Mouse (Mus musculus) layer of hippocampus, adult 2 months (tissue): ENCODE measurements around the gene Sdf4. TPM values are rescaled to one million over a fixed set of nuclear protein-coding genes. Genes with fewer than 3 reads are reported as not detected.

ENCODE experiments used
- DNase-seq, 2 experiments: peaks; one replicate each; pipeline ENCODE4 v3.0.0; 2022; ENCODE audit warnings: low spot score in 2 of 2
- H3K27ac ChIP-seq: fragments of 200-600 bp; 2 replicates; pipeline ENCODE4 v1.8.1; 2022
- H3K4me3 ChIP-seq: fragments of 200-600 bp; 2 replicates; pipeline ENCODE4 v1.8.1; 2022; ENCODE audit warnings: mild to moderate bottlenecking
- CTCF ChIP-seq: fragments of 200-600 bp; conservative IDR thresholded peaks from 2 replicates; pipeline ENCODE4 v1.8.1; 2022; ENCODE audit warnings: antibody characterized with exemption, mild to moderate bottlenecking, moderate library complexity
- total RNA-seq, 2 experiments: library from RNA; stranded (reverse); gene quantifications; 2 replicates each; pipeline ENCODE4 v1.2.3; 2021

The Sdf4 gene
- total RNA-seq, 2 experiments from 2014 or later = 191 to 194 TPM

DNA sequence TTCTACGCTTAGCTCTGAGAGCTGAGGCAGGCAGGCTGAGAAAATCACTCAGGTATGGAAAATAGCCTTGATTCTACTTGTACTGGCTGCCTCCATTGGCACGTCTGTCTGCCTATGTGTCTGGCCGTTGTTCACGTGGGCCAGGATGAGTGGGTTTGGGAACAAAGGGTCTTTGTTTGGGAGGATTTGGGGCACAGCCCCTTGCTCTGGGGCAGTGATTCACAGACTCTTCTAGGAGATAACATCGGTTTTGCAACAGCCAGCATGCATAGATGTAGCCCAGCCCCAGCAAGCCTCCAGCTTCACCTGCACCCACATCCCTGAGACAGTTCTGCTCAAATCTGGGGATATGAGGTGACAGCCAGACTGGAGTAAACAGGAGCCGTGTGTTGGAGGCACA is 20.0 kb upstream of the Sdf4 start:
- TF ChIP-seq CTCF = no peak
- Histone ChIP-seq H3K4me3 (no peak overlapping the region), H3K27ac (no peak overlapping the region)
- DNase-seq = no peak

DNA sequence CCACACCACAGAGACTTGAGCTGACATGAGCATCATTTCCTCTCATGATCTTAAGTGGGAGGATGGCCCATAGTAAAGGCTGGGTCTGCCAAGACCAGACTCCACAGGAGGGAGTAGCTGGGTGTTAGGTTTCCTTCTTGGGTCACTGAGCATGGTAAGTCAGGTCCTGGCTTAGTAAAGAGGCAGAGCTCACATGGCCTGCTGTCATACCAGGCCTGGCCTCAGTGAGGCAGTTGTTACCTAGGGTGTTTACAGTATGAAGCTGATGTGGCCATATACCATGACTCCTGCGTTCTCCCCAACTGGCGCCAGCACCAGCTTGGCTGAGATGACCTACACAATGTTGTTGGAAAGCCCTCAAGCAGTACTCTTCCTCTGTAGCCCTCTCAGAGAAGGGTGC is 19.4 kb upstream of the Sdf4 start:
- TF ChIP-seq CTCF = 0 out of 2 replicates have a peak, but pooled peaks have one; percentile 7
- no peak for DNase-seq
- Histone ChIP-seq H3K27ac (no peak overlapping the region), H3K4me3 (no peak overlapping the region)

DNA sequence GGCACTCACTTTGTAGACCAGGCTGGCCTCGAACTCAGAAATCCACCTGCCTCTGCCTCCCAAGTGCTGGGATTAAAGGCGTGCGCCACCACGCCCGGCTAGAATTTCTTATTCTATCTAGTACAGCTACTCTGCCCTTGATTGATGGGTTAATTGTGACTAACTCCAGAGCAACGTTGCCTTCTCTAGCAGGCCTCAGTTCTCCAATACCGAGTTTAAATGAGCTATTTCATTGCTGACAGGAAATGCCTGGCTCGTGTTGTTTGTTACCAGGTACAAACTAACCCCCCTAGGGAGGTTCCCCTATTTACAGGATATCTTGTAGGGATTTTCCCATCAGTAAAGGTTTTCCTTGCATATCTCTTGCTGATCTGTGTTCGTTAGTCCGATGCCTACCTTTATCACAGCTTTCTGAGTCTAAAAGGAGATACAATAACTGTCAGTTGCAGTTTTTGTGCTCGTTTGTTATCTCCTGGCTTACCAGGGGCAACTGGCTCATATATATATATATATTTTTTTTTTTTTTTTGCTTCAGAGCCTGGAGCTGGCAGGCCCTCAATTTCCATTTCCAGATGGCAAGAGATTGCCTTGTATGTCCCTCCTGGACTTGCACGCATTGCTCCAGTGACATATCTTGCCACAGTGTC is 11.1 kb upstream of the Sdf4 start:
- no peak overlapping the region for H3K4me3 ChIP-seq

DNA sequence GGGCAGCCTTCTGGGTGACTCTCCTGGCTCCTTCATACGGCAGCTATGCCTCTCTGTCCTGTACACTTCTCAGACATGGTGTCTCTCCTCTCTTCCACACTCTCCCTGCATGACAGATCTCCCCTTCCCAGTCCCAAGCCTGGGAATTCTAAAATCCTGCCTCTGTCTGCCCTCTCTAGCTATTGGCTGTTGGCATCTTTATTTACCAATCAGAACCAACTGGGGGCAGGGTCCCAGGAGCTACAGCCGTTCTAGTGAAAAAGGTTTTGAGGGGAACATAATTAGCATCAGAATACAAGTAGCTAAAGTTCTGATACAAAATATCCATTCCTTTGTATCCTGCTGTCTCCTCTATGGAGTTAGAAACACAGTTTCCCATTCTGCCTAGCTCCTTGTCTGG is 8.9 kb upstream of the Sdf4 start:
- no peak overlapping the region for H3K4me3 ChIP-seq
- no peak for TF ChIP-seq CTCF
- H3K27ac ChIP-seq = no peak overlapping the region
- no peak for DNase-seq

More for the DNA sequence above, 11.1 kb upstream of the Sdf4 start:
- TF ChIP-seq CTCF = no peak
- DNase-seq = no peak
- no peak overlapping the region for H3K27ac ChIP-seq

DNA sequence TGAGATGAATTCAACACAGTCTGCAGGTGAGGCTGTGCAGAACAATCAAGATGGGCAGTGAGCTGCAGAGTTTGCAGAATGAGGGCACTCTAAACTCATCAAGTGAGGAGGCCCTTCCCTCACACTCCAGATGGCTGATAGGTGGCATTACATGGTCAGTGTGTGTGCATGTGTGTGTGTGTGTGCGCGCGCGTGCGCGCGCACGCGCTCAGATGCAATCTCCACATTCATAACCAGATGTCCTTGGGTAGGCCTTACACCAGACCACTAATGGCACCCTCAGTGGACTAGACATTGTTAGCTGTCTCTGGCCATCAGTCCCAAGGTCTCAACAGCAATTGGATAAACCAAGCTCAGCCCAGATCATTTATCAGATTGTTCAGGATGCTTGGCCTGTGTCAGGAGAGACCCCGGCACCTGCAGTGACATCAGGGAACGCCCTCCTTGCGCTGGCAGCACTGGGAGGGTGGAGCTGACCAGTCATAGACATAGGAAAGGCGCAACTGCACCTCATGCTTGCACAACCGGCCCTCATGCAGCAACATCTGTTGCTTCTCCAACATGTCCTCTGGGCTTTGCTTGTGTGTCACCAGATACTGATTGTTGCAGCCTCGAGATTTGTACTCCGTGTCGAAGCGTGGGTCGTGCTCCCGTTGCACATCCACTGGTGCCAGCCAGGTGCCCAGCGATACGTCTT is 1.3 kb upstream of the Sdf4 start:
- no peak for TF ChIP-seq CTCF
- Histone ChIP-seq H3K4me3 (peak overlapping the region; percentile 88), H3K27ac (peak overlapping the region; percentile 96)
- peak; percentile 10 to 12 for DNase-seq

DNA sequence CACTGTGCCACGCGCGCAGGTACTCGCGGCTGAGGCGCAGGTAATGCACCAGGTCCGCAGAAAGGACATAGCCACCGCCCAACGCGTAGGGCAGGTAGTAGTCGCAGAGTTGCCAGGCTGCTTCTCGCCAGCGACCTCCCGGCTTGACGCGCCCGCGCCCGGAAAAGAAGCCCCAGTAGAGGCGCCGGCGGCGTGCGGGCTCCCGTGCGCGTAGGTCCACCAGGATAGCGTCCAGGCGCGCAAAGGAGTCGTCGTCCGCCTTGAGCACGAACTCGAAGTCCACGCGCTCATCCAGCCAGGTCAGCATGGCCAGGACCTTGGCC is 803 bp upstream of the Sdf4 start:
- peak overlapping the region; percentile 88 for H3K4me3 ChIP-seq
- TF ChIP-seq CTCF = no peak
- H3K27ac ChIP-seq = peak overlapping the region; percentile 96
- DNase-seq = no peak

DNA sequence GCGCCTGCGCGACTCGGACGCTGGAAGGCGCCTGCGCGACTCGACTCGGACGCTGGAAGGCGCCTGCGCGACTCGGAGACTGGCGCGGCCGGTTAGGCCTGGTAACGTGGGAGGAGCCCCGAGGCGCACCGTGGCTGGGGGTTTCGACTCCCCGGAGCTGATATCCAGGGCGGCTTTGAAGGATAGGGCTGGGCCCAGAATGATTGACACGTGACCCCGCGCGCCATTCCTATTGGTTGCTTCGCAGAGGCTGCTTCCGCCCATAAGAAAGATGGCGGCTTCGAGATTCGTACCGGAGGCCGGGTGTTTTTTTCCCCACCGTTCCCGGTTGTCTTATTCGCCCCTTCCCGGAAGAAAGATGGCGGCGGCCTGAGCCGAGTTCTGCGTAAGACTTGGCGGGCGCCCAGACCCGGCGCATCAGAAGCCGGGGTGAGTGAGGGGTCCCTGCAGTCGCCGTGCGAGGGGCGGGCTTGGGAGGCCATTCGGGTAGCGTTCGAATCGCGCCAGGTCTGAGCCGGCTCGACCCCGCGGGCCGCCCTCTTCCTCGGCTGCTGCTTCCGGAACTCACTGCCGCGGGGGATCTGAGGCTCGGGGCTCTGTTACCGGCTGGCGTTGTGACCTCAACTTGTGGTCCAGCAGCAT is 355 bp downstream of the Sdf4 start:
- peak; percentile 94 to 95 for DNase-seq
- peak overlapping the region; percentile 100 for H3K27ac ChIP-seq
- peak overlapping the region; percentile 76 for H3K4me3 ChIP-seq
- no peak for TF ChIP-seq CTCF

DNA sequence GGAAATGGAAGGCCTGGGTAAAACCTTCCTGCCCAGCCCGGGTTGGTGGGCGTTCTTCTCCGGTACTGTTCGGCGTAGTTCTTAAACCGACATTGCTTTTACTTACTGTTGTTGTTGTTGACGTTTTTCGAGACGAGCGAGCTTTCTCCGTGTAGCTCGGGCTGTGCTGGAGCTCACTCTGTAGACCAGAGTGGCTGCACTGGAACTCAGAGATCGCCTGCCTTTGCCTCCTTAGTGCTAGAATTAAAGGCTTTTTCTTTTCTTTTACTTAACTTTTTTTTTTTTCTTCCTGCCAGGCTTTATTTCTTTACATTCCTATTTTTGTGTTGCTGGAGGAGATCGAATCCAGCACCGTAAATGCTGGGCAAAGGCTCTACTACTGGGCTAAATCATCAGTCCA is 934 bp downstream of the Sdf4 start:
- peak overlapping the region; percentile 76 for H3K4me3 ChIP-seq
- no peak for TF ChIP-seq CTCF
- DNase-seq = no peak
- peak overlapping the region; percentile 100 for H3K27ac ChIP-seq

DNA sequence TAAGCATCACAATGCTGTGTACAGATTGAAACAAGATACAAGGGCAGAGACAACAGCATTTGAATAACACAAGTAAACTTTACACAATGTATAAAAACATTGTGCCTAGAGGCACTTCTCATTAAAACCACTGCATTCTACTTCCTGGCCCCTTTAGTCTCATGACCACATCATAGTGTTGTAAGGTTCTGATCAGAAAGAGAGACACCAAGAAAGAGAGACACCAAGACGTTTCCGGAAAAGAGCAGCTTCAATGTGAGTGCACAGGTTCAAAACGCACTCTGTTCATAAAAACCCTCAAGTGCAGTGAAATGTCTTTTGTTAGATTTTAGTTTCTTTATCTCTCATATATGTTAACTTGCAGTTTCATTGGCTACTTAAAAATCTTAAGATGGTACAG is 11.4 kb downstream of the Sdf4 start:
- no peak for TF ChIP-seq CTCF

DNA sequence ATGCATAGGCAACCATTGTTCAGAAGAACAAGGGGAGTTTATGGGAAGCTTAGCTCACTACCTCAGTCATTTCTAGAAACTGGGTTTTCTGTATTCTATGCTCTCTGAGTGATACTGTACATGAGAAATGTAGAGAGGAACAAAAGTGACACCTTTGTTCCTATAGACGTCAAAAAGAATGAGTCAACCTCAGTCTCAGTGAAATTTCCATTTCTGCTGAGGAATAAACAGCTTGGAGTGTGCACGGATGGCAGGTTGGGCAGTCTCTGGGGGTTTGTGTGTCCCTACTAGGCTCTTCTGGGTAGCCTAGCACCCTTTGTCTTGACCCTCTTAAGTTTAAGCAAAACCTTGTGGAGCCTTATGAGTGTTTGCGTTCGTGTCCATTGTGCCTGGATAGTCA is 15.7 kb downstream of the Sdf4 start:
- Histone ChIP-seq H3K4me3 (no peak overlapping the region), H3K27ac (no peak overlapping the region)
- DNase-seq = no peak
- no peak for TF ChIP-seq CTCF

More for the DNA sequence above, 11.4 kb downstream of the Sdf4 start:
- H3K4me3 ChIP-seq = no peak overlapping the region
- no peak overlapping the region for H3K27ac ChIP-seq
- DNase-seq = no peak

DNA sequence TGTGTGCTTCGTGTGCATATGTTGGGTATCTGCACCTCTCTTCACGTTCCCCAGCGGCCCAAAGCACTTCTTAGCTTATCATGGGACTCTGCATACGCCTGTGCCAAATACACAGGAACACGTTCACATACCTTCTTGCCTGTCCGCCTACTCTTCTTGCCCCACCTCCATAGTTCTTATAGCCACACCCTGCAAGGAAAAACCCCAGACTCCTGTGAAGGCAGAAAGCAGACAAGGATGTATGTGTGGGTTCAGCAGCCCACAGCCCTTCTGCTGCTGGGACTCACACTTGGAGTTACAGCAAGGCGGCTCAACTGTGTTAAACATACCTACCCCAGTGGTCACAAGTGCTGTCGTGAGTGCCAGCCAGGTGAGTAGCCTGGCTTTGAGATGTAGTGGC is 21.0 kb downstream of the Sdf4 start, which contains the start of gene Tnfrsf4:
Gene Tnfrsf4 (plus strand): TSS at position 207 of the 400 bp plus-strand sequence.
- TF ChIP-seq CTCF = no peak
- H3K27ac ChIP-seq = no peak within 1 kb of the TSS
- no peak within 1 kb of the TSS for H3K4me3 ChIP-seq
- DNase-seq = no peak

DNA sequence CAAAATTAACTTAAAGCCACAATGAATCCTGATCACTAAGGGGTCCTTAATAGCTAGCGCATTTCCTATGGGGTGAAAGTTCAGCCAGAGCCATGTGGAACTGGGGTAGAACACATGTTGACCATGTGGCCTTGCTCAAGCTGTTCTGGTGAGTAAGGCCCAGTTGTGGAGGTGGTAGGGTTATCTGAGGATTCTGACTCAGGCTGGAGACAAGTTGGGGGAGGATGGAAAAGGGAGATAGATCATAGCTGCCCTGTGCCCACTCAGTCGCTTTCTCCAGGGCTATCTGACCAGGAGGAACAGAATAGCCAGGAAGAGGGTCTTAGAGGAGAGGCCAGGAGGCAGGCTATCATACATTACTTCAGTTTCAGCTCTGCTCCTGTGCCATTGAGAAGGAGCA is 21.8 kb downstream of the Sdf4 start:
- TF ChIP-seq CTCF = no peak
- Histone ChIP-seq H3K27ac (no peak overlapping the region), H3K4me3 (no peak overlapping the region)
- no peak for DNase-seq

DNA sequence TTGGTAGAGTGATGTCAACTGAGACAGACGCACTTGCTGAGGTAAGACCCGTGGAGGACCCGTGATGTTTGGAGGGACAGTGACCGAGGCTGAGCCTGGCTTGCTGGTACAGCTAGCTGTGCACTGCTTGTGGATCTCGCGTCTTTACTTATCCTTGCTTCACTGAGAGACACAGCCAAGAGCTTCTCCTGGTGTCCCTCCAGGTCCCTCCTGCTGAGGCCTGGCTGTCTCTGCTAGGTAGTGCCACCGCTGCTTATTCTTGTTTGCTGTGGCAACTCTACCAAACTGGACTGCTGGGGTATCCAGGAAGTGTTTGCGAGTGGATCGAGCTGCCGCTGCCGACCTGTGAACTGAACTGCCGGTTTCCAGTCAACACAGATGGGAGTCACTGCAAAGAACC is 27.1 kb downstream of the Sdf4 start:
- H3K4me3 ChIP-seq = no peak overlapping the region
- no peak overlapping the region for H3K27ac ChIP-seq
- DNase-seq = no peak
- no peak for TF ChIP-seq CTCF

DNA sequence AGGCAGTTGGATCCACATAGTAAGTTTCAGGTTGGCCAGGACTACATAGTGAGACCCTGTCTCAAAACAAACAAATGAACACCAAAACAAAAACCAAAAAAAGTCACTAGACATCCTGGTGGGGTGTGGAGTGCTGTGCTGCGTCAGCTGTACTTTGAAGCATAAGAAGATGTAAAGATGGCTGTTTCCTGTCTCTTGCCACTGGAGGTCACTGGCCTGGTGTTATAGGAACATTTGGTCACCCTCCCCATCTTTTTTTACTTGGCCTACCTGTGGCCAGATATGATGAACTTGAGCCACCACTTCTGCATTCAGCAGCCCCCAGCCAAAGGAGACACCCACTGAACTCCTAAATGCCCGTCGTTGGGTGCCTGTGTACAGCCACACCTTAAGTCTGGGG is 28.7 kb downstream of the Sdf4 start:
- Histone ChIP-seq H3K27ac (no peak overlapping the region), H3K4me3 (no peak overlapping the region)
- TF ChIP-seq CTCF = no peak
- no peak for DNase-seq
